Mouse (Mus musculus): Measurements from ENCODE around the gene Tnp2.

- no peak for TF ChIP-seq TAL1 (IDR thresholded peaks at IDR 0.05; ENCODE audit: low read length)
- TF ChIP-seq GATA1 (IDR thresholded peaks at IDR 0.05; ENCODE audit: low read length): no peak
Measured at GRCm38 (mm10) chr16:10827766-10828460, 39.5 kb upstream of the Tnp2 start.

All from erythroblast, embryonic 14.5 days (primary cell).